Mouse (Mus musculus) ES-E14 (cell line): ENCODE results near the gene Mptx1. TPM values are rescaled to one million over a fixed set of nuclear protein-coding genes. Genes with fewer than 3 reads are reported as not detected.
"Not testable (repeated sequence)": the region's sequence is repeated elsewhere in the genome, so short reads cannot be mapped to it uniquely, and the experiment has no call there.

Source experiments
- DNase-seq: peaks from one replicate; pipeline ENCODE4 v3.0.0-alpha.2; 2013; ENCODE audit warnings: low read depth, low spot score
- H3K27ac ChIP-seq: 2 replicates; pipeline ENCODE4 v1.5.1; 2012; ENCODE audit warnings: low read depth, mild to moderate bottlenecking, low read length, moderate library complexity, mixed read lengths; ENCODE audit not compliant: poor library complexity, insufficient read depth, severe bottlenecking
- H3K36me3 ChIP-seq: 2 replicates; pipeline ENCODE4 v1.6.1; 2012; ENCODE audit warnings: mild to moderate bottlenecking, low read length, moderate library complexity, mixed read lengths; ENCODE audit not compliant: control insufficient read depth, poor library complexity, insufficient read depth, severe bottlenecking
- H3K4me1 ChIP-seq, 2 experiments: fragments of 150-350 bp in 1 of 2; sonication (generic) in 1 of 2; 2 replicates each; pipeline ENCODE4 v1.6.1; 2012; ENCODE audit warnings: low read length in 2 of 2, mild to moderate bottlenecking in 1 of 2, mixed read lengths in 1 of 2; ENCODE audit not compliant: control insufficient read depth in 2 of 2, insufficient read depth in 2 of 2, poor library complexity in 1 of 2
- H3K4me3 ChIP-seq, 2 experiments: fragments of 150-350 bp in 1 of 2; sonication (generic) in 1 of 2; 2 replicates each; pipeline ENCODE4 v1.5.1; 2012; ENCODE audit warnings: low read length in 2 of 2, low read depth in 1 of 2, mild to moderate bottlenecking in 1 of 2, mixed read lengths in 1 of 2; ENCODE audit not compliant: insufficient read depth in 1 of 2, poor library complexity in 1 of 2, severe bottlenecking in 1 of 2
- H3K9ac ChIP-seq: 2 replicates; pipeline ENCODE4 v1.6.1; 2012; ENCODE audit warnings: low read depth, mild to moderate bottlenecking, low read length, mixed read lengths; ENCODE audit not compliant: poor library complexity, insufficient read depth, severe bottlenecking
- H3K9me3 ChIP-seq: fragments of 150-350 bp; sonication (generic); 2 replicates; pipeline ENCODE4 v1.6.1; 2012; ENCODE audit warnings: low read depth, mild to moderate bottlenecking, low read length; ENCODE audit not compliant: control insufficient read depth, insufficient read depth
- CHD2 ChIP-seq: IDR thresholded peaks from 2 replicates; pipeline ENCODE4 v1.6.1; 2014; ENCODE audit warnings: mild to moderate bottlenecking, low read depth, low read length, inconsistent platforms
- HCFC1 ChIP-seq: IDR thresholded peaks from 2 replicates; pipeline ENCODE4 v1.6.1; 2012; ENCODE audit warnings: low read length, inconsistent platforms, borderline replicate concordance; ENCODE audit not compliant: insufficient read depth
- MAFK ChIP-seq: IDR thresholded peaks from 2 replicates; pipeline ENCODE4 v1.6.1; 2014; ENCODE audit warnings: mild to moderate bottlenecking, low read depth, low read length, inconsistent platforms; ENCODE audit not compliant: insufficient read depth
- ZC3H11A ChIP-seq: IDR thresholded peaks from 2 replicates; pipeline ENCODE4 v1.6.1; 2012; ENCODE audit warnings: low read depth, mild to moderate bottlenecking, inconsistent platforms, low read length, borderline replicate concordance
- ZNF384 ChIP-seq: IDR thresholded peaks from 2 replicates; pipeline ENCODE4 v1.6.1; 2012; ENCODE audit warnings: low read depth, low read length, inconsistent platforms
- in situ Hi-C, 2 experiments: fragments of 600-800 bp; cut with MboI; formaldehyde crosslinking; loops; one replicate each; pipeline ENCODE4 v1.15.1; 2025; ENCODE audit warnings: low sequenced_read_pairs in 2 of 2, inconsistent platforms in 1 of 2; ENCODE audit not compliant: unreplicated experiment in 2 of 2
- total RNA-seq: library from RNA; depleted of rRNA; stranded (reverse); fragments of 300-350 nt; gene quantifications from 2 replicates; pipeline ENCODE4 v1.2.3, GENCODE M21; 2012; rRNA removed

Gene Mptx1
- not detected in 2 replicates for total RNA-seq

GRCm38 (mm10) chr1:174330218-174330617 lies at the start of gene Mptx1:
Gene Mptx1 (plus strand): TSS chr1:174330518.
- no peak within 1 kb of the TSS for H3K9ac ChIP-seq
- H3K4me3 ChIP-seq = no peak within 1 kb of the TSS
- no peaks in the 10 kb centered on the region for H3K4me1 ChIP-seq
- no peak for DNase-seq
- no peaks in the 10 kb centered on the region for H3K9me3 ChIP-seq
- in situ Hi-C loops = loop anchor here (10.0 kb wide), 1 partner anchor 1055 kb away; the partner anchor contains the start of gene Mptx2 (in 2 of the 2)
- H3K27ac ChIP-seq = no peak within 1 kb of the TSS
- TF ChIP-seq HCFC1 (no peak), ZNF384 (no peak), CHD2 (no peak), MAFK (no peak), ZC3H11A (no peak)
- no peaks in the 10 kb centered on the region for H3K36me3 ChIP-seq

GRCm38 (mm10) chr1:174303162-174303561 lies 27.2 kb upstream of the Mptx1 start:
- Histone ChIP-seq H3K9me3 (no peaks in the 10 kb centered on the region), H3K36me3 (no peaks in the 10 kb centered on the region), H3K9ac (no peak overlapping the region), H3K4me1 (no peaks in the 10 kb centered on the region), H3K4me3 (no peak overlapping the region), H3K27ac (no peak overlapping the region)
- TF ChIP-seq CHD2 (no peak), ZNF384 (no peak), HCFC1 (no peak), MAFK (no peak), ZC3H11A (no peak)
- in situ Hi-C loops = no loop called here
- DNase-seq = no peak

GRCm38 (mm10) chr1:174317308-174317707 lies 13.0 kb upstream of the Mptx1 start:
- Histone ChIP-seq H3K4me3 (no peak overlapping the region), H3K36me3 (no peaks in the 10 kb centered on the region), H3K9me3 (no peaks in the 10 kb centered on the region), H3K9ac (no peak overlapping the region), H3K4me1 (no peaks in the 10 kb centered on the region), H3K27ac (no peak overlapping the region)
- no peak for DNase-seq
- TF ChIP-seq ZC3H11A (no peak), CHD2 (no peak), MAFK (no peak), HCFC1 (no peak), ZNF384 (no peak)
- in situ Hi-C loops = loop anchor here in 1 of 2 experiments (5.0 kb wide), 1 partner anchor 1030 kb away; no protein-coding TSS in a partner anchor

GRCm38 (mm10) chr1:174353636-174354035 lies 23.3 kb downstream of the Mptx1 start:
- not testable (repeated sequence) for H3K36me3 ChIP-seq, DNase-seq, H3K9me3 ChIP-seq, H3K4me3 ChIP-seq, H3K27ac ChIP-seq, H3K4me1 ChIP-seq, H3K9ac ChIP-seq
- in situ Hi-C loops = loop anchor here in 1 of 2 experiments (10.0 kb wide), 1 partner anchor 1119 kb away; no protein-coding TSS in a partner anchor

GRCm38 (mm10) chr1:174354640-174355039 lies 24.3 kb downstream of the Mptx1 start:
- Histone ChIP-seq H3K9me3 (no peaks in the 10 kb centered on the region), H3K27ac (no peak overlapping the region), H3K4me3 (no peak overlapping the region), H3K36me3 (no peaks in the 10 kb centered on the region), H3K4me1 (no peaks in the 10 kb centered on the region), H3K9ac (no peak overlapping the region)
- TF ChIP-seq CHD2 (no peak), HCFC1 (no peak), ZC3H11A (no peak), ZNF384 (no peak), MAFK (no peak)
- in situ Hi-C loops = loop anchor here in 1 of 2 experiments (10.0 kb wide), 1 partner anchor 1120 kb away; no protein-coding TSS in a partner anchor
- no peak for DNase-seq
